Mouse (Mus musculus) E14TG2a.4 (cell line): Measurements from ENCODE around the gene Ccna2.

Source experiments
- CTCF ChIP-seq: conservative IDR thresholded peaks from 2 replicates; pipeline ENCODE4 v1.5.1; 2014; ENCODE audit warnings: low read length
- NANOG ChIP-seq: IDR thresholded peaks from 2 replicates; pipeline ENCODE4 v1.6.1; 2014; ENCODE audit warnings: borderline replicate concordance, low read length, mixed read lengths

- TF ChIP-seq CTCF (no peak), NANOG (no peak)
Observed at GRCm38 (mm10) chr3:36569836-36570235, 2.1 kb downstream of the Ccna2 start.
